In genomic region chr14:118820111-118820510, GRCm38 (mm10) we compare ENCODE assay signal across 8 mouse cellular contexts. TPM values are rescaled to one million over a fixed set of nuclear protein-coding genes. Genes with fewer than 3 reads are reported as not detected.
DNase-seq lines count a peak whose midpoint lies in the region; ATAC-seq and TF ChIP-seq lines count a peak whose summit lies in the region.

No protein-coding gene starts in this region.

- H3K4me2 ChIP-seq in liver, postnatal 0 days (ENCODE audit: low read depth, low read length) = no peak overlapping the region
- H3K4me2 ChIP-seq in neural tube, embryonic 13.5 days = no peak overlapping the region

- no peaks in the 10 kb centered on the region for H3K36me3 ChIP-seq in liver, postnatal 0 days (replicated peaks; ENCODE audit: insufficient read depth, low read length)
- H3K36me3 ChIP-seq in neural tube, embryonic 13.5 days = no peaks in the 10 kb centered on the region

- H3K4me3 ChIP-seq in liver, postnatal 0 days (ENCODE audit: low read depth, low read length) = no peak overlapping the region
- no peak overlapping the region for H3K4me3 ChIP-seq in neural tube, embryonic 13.5 days

- ATAC-seq in liver, postnatal 0 days = 0 out of 2 replicates have a peak, but pooled peaks have one; percentile 49
- peak; percentile 74 for ATAC-seq in neural tube, embryonic 13.5 days (ENCODE audit: low read depth)

- H3K27ac ChIP-seq in liver, postnatal 0 days (ENCODE audit: low read depth) = no peak overlapping the region
- no peak overlapping the region for H3K27ac ChIP-seq in neural tube, embryonic 13.5 days (replicated peaks)

- no peak for TF ChIP-seq EP300 in liver, postnatal 0 days (IDR thresholded peaks at IDR 0.05; ENCODE audit: low read depth)

- 7% methylated on average over 8 of the region's 8 CpGs for WGBS in liver, postnatal 0 days (ENCODE audit: insufficient replicate concordance)
- 8% methylated on average over 8 of the region's 8 CpGs for WGBS in neural tube, embryonic 13.5 days

- H3K27me3 ChIP-seq in liver, postnatal 0 days (ENCODE audit: insufficient read depth, low read length) = peaks cover 6% of the 10 kb centered on the region; the same call in 1 of the 2 replicates
- peaks cover 6% of the 10 kb centered on the region for H3K27me3 ChIP-seq in neural tube, embryonic 13.5 days

- DNase-seq in ES-CJ7 (ENCODE audit: low read depth, low spot score) = peak; percentile 65
- peak; percentile 50 for DNase-seq in adrenal gland, adult 2 months
- peak; percentile 53 for DNase-seq in embryo, embryonic 9.5 days (ENCODE audit: extremely low spot score)
- DNase-seq in gastrocnemius, postnatal 25 days = peak; percentile 23
- DNase-seq in kidney, postnatal 4 days = peak; percentile 49 to 60
- DNase-seq in liver, postnatal 0 days = peak; percentile 59
- DNase-seq in urinary bladder, adult 2 months (ENCODE audit: low spot score) = no peak

- H3K9ac ChIP-seq in liver, postnatal 0 days (replicated peaks) = no peak overlapping the region
- no peak overlapping the region for H3K9ac ChIP-seq in neural tube, embryonic 13.5 days

- peak; percentile 98 for TF ChIP-seq CTCF in liver, postnatal 0 days (IDR thresholded peaks at IDR 0.05; ENCODE audit: low read depth)

- no peaks in the 10 kb centered on the region for H3K4me1 ChIP-seq in liver, postnatal 0 days (ENCODE audit: insufficient read depth)
- no peaks in the 10 kb centered on the region for H3K4me1 ChIP-seq in neural tube, embryonic 13.5 days (replicated peaks)

- H3K9me3 ChIP-seq in liver, postnatal 0 days (ENCODE audit: low read length) = 0 out of 2 replicates have a peak, but pooled peaks cover 2% of the 10 kb centered on the region
- peaks cover 4% of the 10 kb centered on the region; the same call in 1 of the 2 replicates for H3K9me3 ChIP-seq in neural tube, embryonic 13.5 days

RNA-seq across cellular contexts. Expression of gene Cldn10, which starts 32.4 kb away (rescaled TPM):
- total RNA-seq in adrenal gland, adult 2 months (2021) = 1 to 10 TPM; 1.1 to 1.3 TPM
- polyA plus RNA-seq in adrenal gland, adult 2 months (2012; rRNA removed) = 0.56 and 0.65 TPM in 2 replicates
- not detected for total RNA-seq in gastrocnemius, postnatal 25 days (2021)
- polyA plus RNA-seq in liver, postnatal 0 days (2015; fragmentation: Nextera tagmentation; extraction: Ambion mirVana) = 0.32 and 0.61 TPM in 2 replicates
- polyA plus RNA-seq in neural tube, embryonic 13.5 days (2015; fragmentation: Nextera tagmentation; extraction: Ambion mirVana) = 0.38 and 1.1 TPM in 2 replicates
- polyA plus RNA-seq in urinary bladder, adult 2 months (2012; rRNA removed) = 8.6 and 9.0 TPM in 2 replicates
